Mouse (Mus musculus): Measurements from ENCODE around the gene Gm20388. TPM values are rescaled to one million over a fixed set of nuclear protein-coding genes. Genes with fewer than 3 reads are reported as not detected.
A peak's percentile ranks its signal among the peaks of the same experiment; 100 is the strongest.

Gm20388 gene
- polyA plus RNA-seq, 1 experiment from 2014 or later: 1.4 TPM

DNA sequence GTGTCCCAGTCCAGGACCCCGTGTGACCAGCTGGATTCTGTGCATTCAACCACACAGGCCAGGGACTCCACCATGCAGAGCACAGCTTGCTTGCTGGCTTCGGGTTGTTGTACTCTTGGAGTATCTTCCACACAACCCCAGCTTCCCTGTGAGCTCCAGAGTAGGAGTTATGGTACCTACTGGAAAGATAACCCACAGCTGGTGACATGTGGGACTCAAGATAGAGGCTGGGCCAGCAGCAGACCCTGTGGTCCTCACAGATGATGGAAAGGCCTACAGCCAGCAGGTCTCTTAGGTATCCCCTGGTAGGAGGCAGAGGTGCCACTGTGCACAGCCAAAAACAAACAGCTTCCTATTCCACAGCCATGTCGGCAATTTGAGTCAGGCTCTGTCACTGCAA is 2800.8 kb downstream of the Gm20388 start:
- no peaks in the 10 kb centered on the region for H3K9me3 ChIP-seq (replicated peaks; ENCODE audit: control insufficient read depth, low read length)
- H3K4me3 ChIP-seq (ENCODE audit: low read depth, low read length): no peak overlapping the region
- H3K4me2 ChIP-seq (ENCODE audit: low read depth, low read length): peak overlapping the region; percentile 24; the same call in 1 of the 2 replicates
- no peaks in the 10 kb centered on the region for H3K36me3 ChIP-seq (ENCODE audit: control insufficient read depth, insufficient read depth)
- 21% methylated on average over 3 of the region's 3 CpGs for WGBS (ENCODE audit: insufficient replicate concordance)
- peaks cover 32% of the 10 kb centered on the region for H3K27me3 ChIP-seq (ENCODE audit: control insufficient read depth, insufficient read depth, low read depth, low read length)
- H3K27ac ChIP-seq (ENCODE audit: low read length): 0 out of 2 replicates have a peak overlapping the region, but pooled peaks have one; percentile 4
- H3K4me1 ChIP-seq (ENCODE audit: control insufficient read depth, low read depth, low read length): peaks cover 25% of the 10 kb centered on the region
- peak; percentile 45 for ATAC-seq (ENCODE audit: low read depth)
- 0 out of 2 replicates have a peak overlapping the region, but pooled peaks have one; percentile 33 for H3K9ac ChIP-seq (ENCODE audit: low read depth, low read length)

DNA sequence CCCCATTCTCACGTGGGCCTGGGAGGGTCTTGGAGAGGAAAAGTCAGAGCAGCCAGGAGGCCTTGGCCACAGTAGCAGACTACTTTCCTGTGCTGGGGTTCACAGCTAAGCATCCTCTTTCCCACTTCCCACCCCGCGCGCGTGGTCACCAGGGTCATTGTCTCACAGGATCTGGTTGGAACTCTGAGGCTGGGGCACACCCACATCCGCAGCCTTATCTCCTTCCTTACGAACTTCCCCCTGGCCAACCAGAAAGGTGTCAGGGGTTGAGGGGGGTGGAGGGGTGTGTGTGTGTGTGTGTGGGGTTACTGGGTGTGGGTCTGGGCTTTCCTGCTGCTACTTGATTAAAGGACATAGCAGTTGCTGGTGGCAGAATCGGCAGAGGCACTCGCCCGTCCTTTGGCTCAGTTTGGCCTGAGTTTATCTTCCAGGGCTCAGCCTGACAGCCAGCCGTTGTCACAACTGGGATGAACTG is 2801.3 kb downstream of the Gm20388 start:
- peak; percentile 85 for ATAC-seq (ENCODE audit: low read depth)
- Histone ChIP-seq H3K4me2 (ENCODE audit: low read depth, low read length) (peak overlapping the region; percentile 24; the same call in 1 of the 2 replicates), H3K27me3 (ENCODE audit: control insufficient read depth, insufficient read depth, low read depth, low read length) (peaks cover 36% of the 10 kb centered on the region), H3K9me3 (replicated peaks; ENCODE audit: control insufficient read depth, low read length) (no peaks in the 10 kb centered on the region), H3K4me3 (ENCODE audit: low read depth, low read length) (no peak overlapping the region), H3K27ac (ENCODE audit: low read length) (0 out of 2 replicates have a peak overlapping the region, but pooled peaks have one; percentile 26), H3K4me1 (ENCODE audit: control insufficient read depth, low read depth, low read length) (peaks cover 25% of the 10 kb centered on the region), H3K9ac (ENCODE audit: low read depth, low read length) (peak overlapping the region; percentile 33; the same call in 1 of the 2 replicates), H3K36me3 (ENCODE audit: control insufficient read depth, insufficient read depth) (no peaks in the 10 kb centered on the region)
- 7% methylated on average over 11 of the region's 11 CpGs for WGBS (ENCODE audit: insufficient replicate concordance)

DNA sequence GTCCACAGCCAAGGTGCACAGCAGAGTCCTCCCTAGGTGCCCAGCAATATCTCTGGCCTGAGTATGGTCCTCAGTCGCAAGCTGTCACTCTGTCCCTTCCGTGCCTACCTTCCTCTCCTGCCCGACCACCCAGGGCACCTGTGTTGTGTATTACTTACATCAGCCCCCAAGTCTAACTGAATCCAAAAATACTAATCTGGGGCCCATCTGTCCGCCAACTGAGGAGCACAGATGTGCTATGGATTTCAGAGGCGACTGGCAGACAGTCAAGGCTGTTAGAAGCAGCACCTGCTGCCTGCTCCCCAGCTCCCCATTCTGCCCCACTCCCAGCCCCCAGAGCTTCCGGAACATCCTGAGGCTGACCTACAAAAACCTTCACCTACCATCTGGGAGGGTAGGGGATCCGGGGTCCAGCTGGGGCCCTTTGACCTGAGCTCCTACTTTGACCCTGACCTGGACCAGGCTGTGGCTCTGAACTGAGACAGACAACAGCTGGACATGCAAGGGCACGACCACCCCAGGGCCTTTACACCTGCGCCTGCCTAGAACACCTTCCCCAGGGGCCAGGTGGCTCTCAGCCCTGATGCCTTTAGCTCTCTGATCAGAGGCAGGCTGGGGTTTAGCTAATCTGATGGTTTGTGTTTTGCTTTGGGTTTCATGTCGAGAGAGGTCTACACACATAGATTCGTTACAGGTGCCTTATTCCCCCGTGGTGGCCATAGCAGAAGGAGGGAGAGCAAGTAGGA is 2801.9 kb downstream of the Gm20388 start:
- no peaks in the 10 kb centered on the region for H3K36me3 ChIP-seq (ENCODE audit: control insufficient read depth, insufficient read depth)
- ATAC-seq (ENCODE audit: low read depth): no peak
- WGBS (ENCODE audit: insufficient replicate concordance): 36% methylated on average over 12 of the region's 12 CpGs
- peak overlapping the region; percentile 33; the same call in 1 of the 2 replicates for H3K9ac ChIP-seq (ENCODE audit: low read depth, low read length)
- 0 out of 2 replicates have a peak overlapping the region, but pooled peaks have one; percentile 26 for H3K27ac ChIP-seq (ENCODE audit: low read length)
- peaks cover 28% of the 10 kb centered on the region for H3K4me1 ChIP-seq (ENCODE audit: control insufficient read depth, low read depth, low read length)
- peaks cover 39% of the 10 kb centered on the region for H3K27me3 ChIP-seq (ENCODE audit: control insufficient read depth, insufficient read depth, low read depth, low read length)
- H3K4me2 ChIP-seq (ENCODE audit: low read depth, low read length): peak overlapping the region; percentile 24; the same call in 1 of the 2 replicates
- H3K4me3 ChIP-seq (ENCODE audit: low read depth, low read length): no peak overlapping the region
- no peaks in the 10 kb centered on the region for H3K9me3 ChIP-seq (replicated peaks; ENCODE audit: control insufficient read depth, low read length)

GRCm38 (mm10) chr8:122713157-122713518 is 2802.5 kb downstream of the Gm20388 start:
- no peak for ATAC-seq (ENCODE audit: low read depth)
- WGBS (ENCODE audit: insufficient replicate concordance): 76% methylated on average over 5 of the region's 5 CpGs
- Histone ChIP-seq H3K9me3 (replicated peaks; ENCODE audit: control insufficient read depth, low read length) (no peaks in the 10 kb centered on the region), H3K4me1 (ENCODE audit: control insufficient read depth, low read depth, low read length) (peaks cover 34% of the 10 kb centered on the region), H3K27ac (ENCODE audit: low read length) (no peak overlapping the region), H3K27me3 (ENCODE audit: control insufficient read depth, insufficient read depth, low read depth, low read length) (peaks cover 44% of the 10 kb centered on the region), H3K36me3 (ENCODE audit: control insufficient read depth, insufficient read depth) (no peaks in the 10 kb centered on the region), H3K4me3 (ENCODE audit: low read depth, low read length) (no peak overlapping the region), H3K4me2 (ENCODE audit: low read depth, low read length) (no peak overlapping the region), H3K9ac (ENCODE audit: low read depth, low read length) (no peak overlapping the region)

DNA sequence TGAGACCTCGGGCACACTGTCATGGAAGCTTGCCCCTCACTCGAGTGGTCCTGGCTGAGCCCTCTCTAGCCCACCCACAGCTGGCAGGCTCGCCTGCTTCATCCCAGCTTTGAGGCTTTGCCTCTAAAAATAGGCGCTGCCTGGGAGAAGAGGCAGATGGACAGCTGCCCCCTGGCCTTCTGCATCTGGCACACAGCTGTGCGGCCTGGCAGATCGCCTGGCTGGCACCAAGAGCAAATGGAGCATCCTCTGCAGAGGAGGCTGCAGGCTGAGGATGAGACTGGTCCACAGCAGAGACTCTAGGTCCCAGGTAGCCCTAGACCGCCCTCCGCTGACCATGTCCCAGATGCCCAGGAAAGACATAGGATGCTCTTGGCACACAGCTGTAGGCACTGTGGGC is 2805.9 kb downstream of the Gm20388 start:
- Histone ChIP-seq H3K27me3 (ENCODE audit: control insufficient read depth, insufficient read depth, low read depth, low read length) (peaks cover 40% of the 10 kb centered on the region), H3K4me2 (ENCODE audit: low read depth, low read length) (no peak overlapping the region), H3K36me3 (ENCODE audit: control insufficient read depth, insufficient read depth) (no peaks in the 10 kb centered on the region), H3K27ac (ENCODE audit: low read length) (no peak overlapping the region), H3K9ac (ENCODE audit: low read depth, low read length) (no peak overlapping the region), H3K9me3 (replicated peaks; ENCODE audit: control insufficient read depth, low read length) (no peaks in the 10 kb centered on the region), H3K4me1 (ENCODE audit: control insufficient read depth, low read depth, low read length) (peaks cover 58% of the 10 kb centered on the region), H3K4me3 (ENCODE audit: low read depth, low read length) (no peak overlapping the region)
- ATAC-seq (ENCODE audit: low read depth): no peak
- 73% methylated on average over 8 of the region's 8 CpGs for WGBS (ENCODE audit: insufficient replicate concordance)

GRCm38 (mm10) chr8:122717869-122718509 is 2807.3 kb downstream of the Gm20388 start:
- peak overlapping the region; percentile 24; the same call in 1 of the 2 replicates for H3K9ac ChIP-seq (ENCODE audit: low read depth, low read length)
- WGBS (ENCODE audit: insufficient replicate concordance): 65% methylated on average over 10 of the region's 10 CpGs
- H3K36me3 ChIP-seq (ENCODE audit: control insufficient read depth, insufficient read depth): no peaks in the 10 kb centered on the region

DNA sequence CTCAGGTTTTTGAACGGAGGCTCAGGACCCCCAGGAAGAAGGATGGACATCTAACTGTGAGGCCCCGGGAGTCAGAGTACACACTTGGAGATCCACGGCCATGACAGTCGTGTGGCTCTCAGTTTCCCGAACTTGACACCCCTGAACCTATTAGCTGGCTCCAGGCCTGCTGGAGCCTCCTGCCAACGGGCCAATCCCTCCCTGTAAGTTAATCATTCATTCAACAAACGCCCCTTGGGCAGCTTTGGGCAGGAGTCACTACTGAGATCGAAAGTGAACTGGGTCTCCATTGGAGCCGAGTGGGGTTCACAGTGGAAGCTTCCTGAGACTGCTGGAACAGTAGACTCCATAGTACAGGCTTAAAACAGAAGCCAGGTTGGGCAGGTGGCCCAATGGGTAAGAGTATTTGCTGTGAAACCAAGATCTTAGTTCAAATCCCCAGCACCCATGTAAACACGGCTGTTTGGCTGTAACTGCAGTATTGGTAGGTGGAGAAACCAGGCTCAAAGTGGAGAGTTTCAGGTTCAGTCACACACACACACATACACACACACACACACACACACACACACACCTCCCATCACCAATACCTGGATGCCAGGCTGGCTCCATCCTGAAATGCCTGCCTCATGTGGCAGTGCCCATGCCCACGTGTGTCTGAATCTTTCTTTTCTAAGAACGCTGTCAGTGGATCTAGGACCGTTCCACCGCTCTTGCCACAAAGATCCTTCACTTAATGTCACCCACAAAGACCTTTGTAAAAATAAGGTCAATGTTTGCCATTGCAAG is 2808.3 kb downstream of the Gm20388 start:
- Histone ChIP-seq H3K4me3 (ENCODE audit: low read depth, low read length) (peak overlapping the region; percentile 46), H3K9ac (ENCODE audit: low read depth, low read length) (peak overlapping the region; percentile 67), H3K27me3 (ENCODE audit: control insufficient read depth, insufficient read depth, low read depth, low read length) (peaks cover 56% of the 10 kb centered on the region), H3K27ac (ENCODE audit: low read length) (peak overlapping the region; percentile 97), H3K9me3 (replicated peaks; ENCODE audit: control insufficient read depth, low read length) (no peaks in the 10 kb centered on the region), H3K36me3 (ENCODE audit: control insufficient read depth, insufficient read depth) (no peaks in the 10 kb centered on the region), H3K4me1 (ENCODE audit: control insufficient read depth, low read depth, low read length) (peaks cover 51% of the 10 kb centered on the region), H3K4me2 (ENCODE audit: low read depth, low read length) (peak overlapping the region; percentile 92)
- 56% methylated on average over 14 of the region's 14 CpGs for WGBS (ENCODE audit: insufficient replicate concordance)
- no peak for ATAC-seq (ENCODE audit: low read depth)

More at GRCm38 (mm10) chr8:122717869-122718509, 2807.3 kb downstream of the Gm20388 start:
- H3K4me1 ChIP-seq (ENCODE audit: control insufficient read depth, low read depth, low read length): peaks cover 54% of the 10 kb centered on the region
- H3K27ac ChIP-seq (ENCODE audit: low read length): peak overlapping the region; percentile 37; the same call in 1 of the 2 replicates
- no peak for ATAC-seq (ENCODE audit: low read depth)
- H3K4me2 ChIP-seq (ENCODE audit: low read depth, low read length): no peak overlapping the region
- no peak overlapping the region for H3K4me3 ChIP-seq (ENCODE audit: low read depth, low read length)
- H3K9me3 ChIP-seq (replicated peaks; ENCODE audit: control insufficient read depth, low read length): no peaks in the 10 kb centered on the region
- H3K27me3 ChIP-seq (ENCODE audit: control insufficient read depth, insufficient read depth, low read depth, low read length): peaks cover 51% of the 10 kb centered on the region

DNA sequence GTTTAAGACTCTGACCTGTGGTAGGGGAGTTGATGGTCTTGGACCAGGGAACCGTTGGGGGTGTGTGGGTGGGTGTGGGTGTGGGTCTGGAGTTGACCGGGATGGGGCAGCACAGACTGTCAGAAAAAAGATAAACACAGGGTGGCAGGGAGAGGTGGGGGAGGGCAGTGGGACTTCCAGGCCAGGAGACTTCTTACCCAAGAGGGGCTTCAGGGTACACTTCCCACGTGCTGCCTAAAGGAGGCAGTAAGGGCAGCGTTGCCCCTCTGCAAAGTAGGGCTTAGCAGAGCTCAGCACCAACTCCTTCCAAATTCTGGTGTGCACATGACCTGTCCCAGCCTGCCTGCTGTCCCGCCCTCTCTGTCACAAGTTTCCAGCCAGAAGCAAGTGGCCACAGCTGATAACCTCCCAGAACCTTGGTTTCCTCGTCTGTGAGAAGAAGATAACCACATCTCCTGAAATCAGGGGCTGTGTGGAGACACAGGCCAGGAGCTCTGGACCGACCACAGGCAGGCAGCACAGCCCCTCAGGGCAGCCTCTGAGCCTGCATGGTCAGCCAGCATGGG is 2808.9 kb downstream of the Gm20388 start:
- H3K4me1 ChIP-seq (ENCODE audit: control insufficient read depth, low read depth, low read length): peaks cover 51% of the 10 kb centered on the region
- peak; percentile 88 for ATAC-seq (ENCODE audit: low read depth)
- no peaks in the 10 kb centered on the region for H3K36me3 ChIP-seq (ENCODE audit: control insufficient read depth, insufficient read depth)
- 6% methylated on average over 7 of the region's 7 CpGs for WGBS (ENCODE audit: insufficient replicate concordance)
- no peaks in the 10 kb centered on the region for H3K9me3 ChIP-seq (replicated peaks; ENCODE audit: control insufficient read depth, low read length)
- peak overlapping the region; percentile 46 for H3K4me3 ChIP-seq (ENCODE audit: low read depth, low read length)
- H3K9ac ChIP-seq (ENCODE audit: low read depth, low read length): peak overlapping the region; percentile 67
- H3K27ac ChIP-seq (ENCODE audit: low read length): peak overlapping the region; percentile 97
- H3K4me2 ChIP-seq (ENCODE audit: low read depth, low read length): peak overlapping the region; percentile 92
- peaks cover 60% of the 10 kb centered on the region for H3K27me3 ChIP-seq (ENCODE audit: control insufficient read depth, insufficient read depth, low read depth, low read length)

All from liver, embryonic 16.5 days (tissue).